Mouse (Mus musculus) hindbrain, embryonic 15.5 days (tissue): ENCODE data around the gene Pgam5. TPM values are rescaled to one million over a fixed set of nuclear protein-coding genes. Genes with fewer than 3 reads are reported as not detected.

Source experiments
- ATAC-seq: fragments of 200-750 bp; cut with Nextera tagmentation; 2 replicates; pipeline ENCODE4 v1.8.0; 2017; ENCODE audit warnings: low read depth, moderate number of reproducible peaks, moderate TSS enrichment; ENCODE audit not compliant: low FRiP score
- H3K27ac ChIP-seq: fragments of 300-500 bp; sonication (generic); replicated peaks from 2 replicates; pipeline ENCODE4 v1.5.1; 2015; ENCODE audit warnings: mild to moderate bottlenecking, inconsistent platforms
- H3K27me3 ChIP-seq: fragments of 300-500 bp; sonication (generic); 2 replicates; pipeline ENCODE4 v1.6.1; 2015; ENCODE audit warnings: control low read depth, inconsistent platforms
- H3K36me3 ChIP-seq: fragments of 300-500 bp; sonication (generic); 2 replicates; pipeline ENCODE4 v1.6.1; 2015; ENCODE audit warnings: control low read depth, inconsistent platforms
- H3K4me1 ChIP-seq: fragments of 300-500 bp; sonication (generic); replicated peaks from 2 replicates; pipeline ENCODE4 v1.6.1; 2015; ENCODE audit warnings: control low read depth, inconsistent platforms
- H3K4me2 ChIP-seq: fragments of 300-500 bp; sonication (generic); 2 replicates; pipeline ENCODE4 v1.6.1; 2015; ENCODE audit warnings: moderate library complexity, mild to moderate bottlenecking, inconsistent platforms
- H3K4me3 ChIP-seq: fragments of 300-500 bp; sonication (generic); 2 replicates; pipeline ENCODE4 v1.5.1; 2015; ENCODE audit warnings: mild to moderate bottlenecking, inconsistent platforms
- H3K9ac ChIP-seq: fragments of 300-500 bp; sonication (generic); 2 replicates; pipeline ENCODE4 v1.6.1; 2015; ENCODE audit warnings: inconsistent platforms
- H3K9me3 ChIP-seq: fragments of 300-500 bp; sonication (generic); 2 replicates; pipeline ENCODE4 v1.6.1; 2016; ENCODE audit warnings: control low read depth, inconsistent platforms
- WGBS: fragments of 180-500 bp; shearing (Covaris S2); methylation state at CpG from one replicate; pipeline ENCODE4 v1.1.7; 2015; 5-methylcytosine and 5-hydroxymethylcytosine counted together
- polyA plus RNA-seq: library from polyadenylated mRNA; unstranded; fragments of >200 nt; fragmentation: Nextera tagmentation; extraction: Ambion mirVana; gene quantifications from 2 replicates; pipeline ENCODE4 v1.2.1, GENCODE M21; 2015

Pgam5 gene
- polyA plus RNA-seq, 1 experiment from 2014 or later = 97.9 TPM

GRCm38 (mm10) chr5:110227336-110227883, 42.3 kb downstream of the Pgam5 start:
- peaks cover 38% of the 10 kb centered on the region for H3K36me3 ChIP-seq
- no peak overlapping the region for H3K9ac ChIP-seq
- no peak overlapping the region for H3K4me3 ChIP-seq
- H3K4me1 ChIP-seq = peaks cover 17% of the 10 kb centered on the region
- H3K9me3 ChIP-seq = no peaks in the 10 kb centered on the region
- no peak overlapping the region for H3K4me2 ChIP-seq
- 38% methylated on average over 1 of the region's 1 CpGs for WGBS
- H3K27me3 ChIP-seq = no peaks in the 10 kb centered on the region
- ATAC-seq = no peak
- no peak overlapping the region for H3K27ac ChIP-seq

GRCm38 (mm10) chr5:110225056-110225455, 44.7 kb downstream of the Pgam5 start:
- no peak overlapping the region for H3K4me3 ChIP-seq
- H3K9ac ChIP-seq = no peak overlapping the region
- no peak for ATAC-seq
- 92% methylated on average over 3 of the region's 3 CpGs for WGBS
- H3K36me3 ChIP-seq = peaks cover 62% of the 10 kb centered on the region
- no peaks in the 10 kb centered on the region for H3K9me3 ChIP-seq
- no peaks in the 10 kb centered on the region for H3K27me3 ChIP-seq
- H3K27ac ChIP-seq = no peak overlapping the region
- H3K4me2 ChIP-seq = no peak overlapping the region
- H3K4me1 ChIP-seq = peaks cover 4% of the 10 kb centered on the region

- no peak overlapping the region for H3K9ac ChIP-seq
- H3K4me2 ChIP-seq = no peak overlapping the region
- H3K4me1 ChIP-seq = no peaks in the 10 kb centered on the region
- WGBS = 83% methylated on average over 6 of the region's 6 CpGs
- ATAC-seq = no peak
- no peaks in the 10 kb centered on the region for H3K27me3 ChIP-seq
- no peak overlapping the region for H3K27ac ChIP-seq
- peaks cover 81% of the 10 kb centered on the region for H3K36me3 ChIP-seq
- H3K4me3 ChIP-seq = no peak overlapping the region
- H3K9me3 ChIP-seq = no peaks in the 10 kb centered on the region
Observed at GRCm38 (mm10) chr5:110222757-110223156, 47.0 kb downstream of the Pgam5 start.

- Histone ChIP-seq H3K4me3 (no peak overlapping the region), H3K4me2 (no peak overlapping the region), H3K9ac (no peak overlapping the region), H3K9me3 (no peaks in the 10 kb centered on the region), H3K4me1 (no peaks in the 10 kb centered on the region), H3K36me3 (peaks cover 80% of the 10 kb centered on the region), H3K27me3 (no peaks in the 10 kb centered on the region), H3K27ac (no peak overlapping the region)
- WGBS = 93% methylated on average over 4 of the region's 4 CpGs
- ATAC-seq = no peak
Observed at GRCm38 (mm10) chr5:110220331-110220730, 49.4 kb downstream of the Pgam5 start.

- H3K9ac ChIP-seq = no peak overlapping the region
- no peaks in the 10 kb centered on the region for H3K9me3 ChIP-seq
- no peaks in the 10 kb centered on the region for H3K27me3 ChIP-seq
- no peak overlapping the region for H3K4me2 ChIP-seq
- no peak for ATAC-seq
- WGBS = 99% methylated on average over 3 of the region's 3 CpGs
- H3K27ac ChIP-seq = no peak overlapping the region
- H3K4me1 ChIP-seq = no peaks in the 10 kb centered on the region
- peaks cover 81% of the 10 kb centered on the region for H3K36me3 ChIP-seq
- no peak overlapping the region for H3K4me3 ChIP-seq
Observed at GRCm38 (mm10) chr5:110216780-110217179, 52.9 kb downstream of the Pgam5 start.

GRCm38 (mm10) chr5:110211312-110211711, 58.4 kb downstream of the Pgam5 start:
- no peak overlapping the region for H3K4me3 ChIP-seq
- no peak overlapping the region for H3K4me2 ChIP-seq
- H3K4me1 ChIP-seq = no peaks in the 10 kb centered on the region
- H3K9me3 ChIP-seq = no peaks in the 10 kb centered on the region
- 97% methylated on average over 2 of the region's 2 CpGs for WGBS
- H3K27ac ChIP-seq = no peak overlapping the region
- no peaks in the 10 kb centered on the region for H3K27me3 ChIP-seq
- no peak for ATAC-seq
- peaks cover 84% of the 10 kb centered on the region for H3K36me3 ChIP-seq
- H3K9ac ChIP-seq = no peak overlapping the region

Other genes with a start within 250 kb of the Pgam5 start
- 4.3 and 6.4 TPM in 2 replicates for gene Gm17655, start 197.4 kb downstream of the Pgam5 start, polyA plus RNA-seq
- gene Gm35315, start 175.5 kb downstream of the Pgam5 start, polyA plus RNA-seq = 0.29 and 0.35 TPM in 2 replicates
- 6.0 and 6.1 TPM in 2 replicates for gene Plcxd1, start 169.9 kb downstream of the Pgam5 start, polyA plus RNA-seq
- gene Gtpbp6, start 161.7 kb downstream of the Pgam5 start, polyA plus RNA-seq = 61.1 and 63.6 TPM in 2 replicates
- gene Zfp605, start 159.8 kb downstream of the Pgam5 start, polyA plus RNA-seq = 13.3 and 16.2 TPM in 2 replicates
- gene Chfr, start 134.1 kb downstream of the Pgam5 start, polyA plus RNA-seq = 72.9 and 76.5 TPM in 2 replicates
- 23.2 and 24.8 TPM in 2 replicates for gene Golga3, start 93.2 kb downstream of the Pgam5 start, polyA plus RNA-seq
- 20.5 and 24.1 TPM in 2 replicates for gene Ankle2, start 38.9 kb downstream of the Pgam5 start, polyA plus RNA-seq
- gene Pxmp2, start 16.3 kb upstream of the Pgam5 start, polyA plus RNA-seq = 11.9 TPM in 2 replicates
- 8.3 and 10.1 TPM in 2 replicates for gene Pole, start 16.4 kb upstream of the Pgam5 start, polyA plus RNA-seq
- 10.2 and 10.7 TPM in 2 replicates for gene P2rx2, start 73.3 kb upstream of the Pgam5 start, polyA plus RNA-seq
- not detected in 2 replicates for gene Lrcol1, start 74.8 kb upstream of the Pgam5 start, polyA plus RNA-seq
- gene Fbrsl1, start 178.6 kb upstream of the Pgam5 start, polyA plus RNA-seq = 20.8 and 25.1 TPM in 2 replicates